Mouse (Mus musculus): Measurements from ENCODE around the gene Cops6. TPM values are rescaled to one million over a fixed set of nuclear protein-coding genes. Genes with fewer than 3 reads are reported as not detected.
A peak's percentile ranks its signal among the peaks of the same experiment; 100 is the strongest.

Cops6 gene
- polyA plus RNA-seq, 1 experiment from 2014 or later: 242 TPM

GRCm38 (mm10) chr5:138137935-138138549, 22.8 kb upstream of the Cops6 start:
- Histone ChIP-seq H3K36me3 (ENCODE audit: control insufficient read depth, insufficient read depth, low read length) (peaks cover 26% of the 10 kb centered on the region), H3K27me3 (ENCODE audit: control insufficient read depth, insufficient read depth, low read length) (no peaks in the 10 kb centered on the region), H3K4me1 (ENCODE audit: control insufficient read depth in 2 of 2, insufficient read depth in 2 of 2, low read length in 2 of 2) (peaks cover 0 to 8% of the 10 kb centered on the region in 2 experiments; a peak in 1 of 4 replicates), H3K9ac (ENCODE audit: low read length) (no peak overlapping the region), H3K9me3 (ENCODE audit: control insufficient read depth, low read length) (no peaks in the 10 kb centered on the region), H3K4me3 (ENCODE audit: control insufficient read depth in 1 of 2, insufficient read depth in 1 of 2, low read depth in 1 of 2, low read length in 2 of 2) (no peak overlapping the region), H3K27ac (replicated peaks in 1 of 2; ENCODE audit: control insufficient read depth in 1 of 2, insufficient read depth in 1 of 2, low read depth in 2 of 2, low read length in 2 of 2) (no peak overlapping the region), H3K4me2 (ENCODE audit: low read length) (no peak overlapping the region)
- no peak for ATAC-seq (ENCODE audit: insufficient number of reproducible peaks, insufficient read depth, low FRiP score, low read depth)
- WGBS: 57% methylated on average over 8 of the region's 8 CpGs

DNA sequence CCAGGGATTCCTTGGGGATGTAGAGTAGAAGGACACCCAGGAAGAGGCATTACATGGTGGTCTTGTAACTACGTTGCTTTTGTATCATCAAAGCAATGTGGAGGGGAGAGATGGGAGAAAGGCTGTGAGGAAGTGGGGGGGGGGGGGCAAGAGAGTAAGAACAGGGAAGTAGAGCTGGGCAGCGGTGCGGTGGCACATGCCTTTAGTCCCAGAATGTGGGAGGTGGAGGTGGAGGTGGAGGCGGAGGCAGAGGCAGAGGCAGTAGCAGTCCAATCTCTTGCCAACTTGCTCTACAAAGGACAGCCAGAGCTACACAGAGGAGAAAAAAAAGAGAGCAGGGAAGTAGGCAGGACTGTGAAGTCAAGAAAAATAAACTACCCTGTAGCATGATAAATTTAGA, 22.3 kb upstream of the Cops6 start:
- Histone ChIP-seq H3K4me3 (ENCODE audit: control insufficient read depth in 1 of 2, insufficient read depth in 1 of 2, low read depth in 1 of 2, low read length in 2 of 2) (no peak overlapping the region), H3K4me2 (ENCODE audit: low read length) (no peak overlapping the region), H3K9me3 (ENCODE audit: control insufficient read depth, low read length) (no peaks in the 10 kb centered on the region), H3K27ac (replicated peaks in 1 of 2; ENCODE audit: control insufficient read depth in 1 of 2, insufficient read depth in 1 of 2, low read depth in 2 of 2, low read length in 2 of 2) (no peak overlapping the region), H3K9ac (ENCODE audit: low read length) (no peak overlapping the region), H3K27me3 (ENCODE audit: control insufficient read depth, insufficient read depth, low read length) (no peaks in the 10 kb centered on the region), H3K36me3 (ENCODE audit: control insufficient read depth, insufficient read depth, low read length) (peaks cover 25% of the 10 kb centered on the region), H3K4me1 (ENCODE audit: control insufficient read depth in 2 of 2, insufficient read depth in 2 of 2, low read length in 2 of 2) (peaks cover 0 to 8% of the 10 kb centered on the region in 2 experiments; a peak in 1 of 4 replicates)
- no peak for ATAC-seq (ENCODE audit: insufficient number of reproducible peaks, insufficient read depth, low FRiP score, low read depth)
- 70% methylated on average over 4 of the region's 4 CpGs for WGBS

DNA sequence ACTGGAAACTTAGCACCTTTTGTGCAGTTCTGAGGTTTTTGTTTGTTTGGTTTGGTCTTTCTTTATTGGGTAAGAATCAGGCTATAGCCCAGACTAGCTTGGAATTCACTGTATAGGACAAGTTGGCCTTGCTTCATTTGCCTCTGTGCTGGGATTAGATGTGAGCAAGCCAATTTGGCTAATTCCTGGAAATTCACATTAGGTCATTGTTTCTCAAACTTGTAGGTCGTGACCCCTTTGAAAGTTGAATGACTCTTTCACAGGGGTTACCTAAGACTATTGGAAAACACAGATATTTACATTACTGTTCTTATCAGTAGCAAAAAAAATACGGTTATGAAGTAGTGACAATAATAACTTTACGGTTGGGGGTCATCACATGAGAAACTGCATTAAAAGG, 6.5 kb upstream of the Cops6 start:
- H3K9ac ChIP-seq (ENCODE audit: low read length): peak overlapping the region; percentile 94
- H3K4me2 ChIP-seq (ENCODE audit: low read length): peak overlapping the region; percentile 83
- H3K9me3 ChIP-seq (ENCODE audit: control insufficient read depth, low read length): no peaks in the 10 kb centered on the region
- WGBS: 70% methylated on average over 3 of the region's 3 CpGs
- peaks cover 0 to 5% of the 10 kb centered on the region in 2 experiments; a peak in 1 of 4 replicates for H3K4me1 ChIP-seq (ENCODE audit: control insufficient read depth in 2 of 2, insufficient read depth in 2 of 2, low read length in 2 of 2)
- ATAC-seq (ENCODE audit: insufficient number of reproducible peaks, insufficient read depth, low FRiP score, low read depth): no peak
- H3K27me3 ChIP-seq (ENCODE audit: control insufficient read depth, insufficient read depth, low read length): no peaks in the 10 kb centered on the region
- no peak overlapping the region for H3K27ac ChIP-seq (replicated peaks in 1 of 2; ENCODE audit: control insufficient read depth in 1 of 2, insufficient read depth in 1 of 2, low read depth in 2 of 2, low read length in 2 of 2)
- H3K4me3 ChIP-seq (ENCODE audit: control insufficient read depth in 1 of 2, insufficient read depth in 1 of 2, low read depth in 1 of 2, low read length in 2 of 2): peak overlapping the region in 1 of 2 experiments; percentile 62; a peak in 2 of 4 replicates
- H3K36me3 ChIP-seq (ENCODE audit: control insufficient read depth, insufficient read depth, low read length): peaks cover 30% of the 10 kb centered on the region

- peak within 1 kb of the TSS; percentile 62 to 69 for H3K4me3 ChIP-seq (ENCODE audit: control insufficient read depth in 1 of 2, insufficient read depth in 1 of 2, low read depth in 1 of 2, low read length in 2 of 2)
- peaks cover 24% of the 10 kb centered on the region for H3K36me3 ChIP-seq (ENCODE audit: control insufficient read depth, insufficient read depth, low read length)
- H3K27ac ChIP-seq (replicated peaks in 1 of 2; ENCODE audit: control insufficient read depth in 1 of 2, insufficient read depth in 1 of 2, low read depth in 2 of 2, low read length in 2 of 2): peak within 1 kb of the TSS; percentile 91 to 92
- H3K9ac ChIP-seq (ENCODE audit: low read length): peak within 1 kb of the TSS; percentile 94
- H3K27me3 ChIP-seq (ENCODE audit: control insufficient read depth, insufficient read depth, low read length): no peaks in the 10 kb centered on the region
- under 1% methylated on average over 31 of the region's 31 CpGs for WGBS
- peak within 1 kb of the TSS; percentile 83 for H3K4me2 ChIP-seq (ENCODE audit: low read length)
- peaks cover 0 to 7% of the 10 kb centered on the region in 2 experiments; a peak in 1 of 4 replicates for H3K4me1 ChIP-seq (ENCODE audit: control insufficient read depth in 2 of 2, insufficient read depth in 2 of 2, low read length in 2 of 2)
- peak; percentile 93 for ATAC-seq (ENCODE audit: insufficient number of reproducible peaks, insufficient read depth, low FRiP score, low read depth)
- H3K9me3 ChIP-seq (ENCODE audit: control insufficient read depth, low read length): no peaks in the 10 kb centered on the region
These were observed 5.4 kb upstream of the Cops6 start, which contains the start of gene Zfp113 for GRCm38 (mm10) chr5:138155443-138155976. Gene Zfp113 (minus strand): TSS chr5:138155744.

DNA sequence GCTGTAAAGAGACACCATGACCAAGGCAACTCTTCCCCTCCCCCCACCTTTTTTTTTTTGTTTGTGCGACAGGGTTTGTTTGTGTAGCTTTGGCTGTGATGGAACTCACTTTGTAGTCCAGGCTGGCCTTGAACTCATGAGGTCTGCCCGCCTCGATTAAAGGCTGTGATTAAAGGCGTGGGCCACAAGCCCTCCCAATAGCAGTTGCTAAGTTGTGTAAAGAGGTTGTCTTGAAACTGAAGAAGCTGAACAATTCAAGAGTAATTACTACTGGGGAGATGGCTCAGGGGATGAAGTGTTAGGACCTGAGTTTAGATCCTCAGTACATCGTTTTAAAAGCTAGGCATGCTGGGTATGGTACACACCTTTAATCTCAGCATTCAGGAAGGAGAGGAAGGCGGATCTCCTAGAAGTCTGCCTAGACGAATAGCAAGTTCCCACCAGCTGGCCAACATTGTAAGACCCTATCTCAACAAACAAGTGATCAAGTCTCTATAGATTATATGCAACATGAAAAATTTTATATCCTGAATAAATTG, 578 bp upstream of the Cops6 start:
- H3K27ac ChIP-seq (replicated peaks in 1 of 2; ENCODE audit: control insufficient read depth in 1 of 2, insufficient read depth in 1 of 2, low read depth in 2 of 2, low read length in 2 of 2): 0 out of 4 replicates have a peak overlapping the region, but pooled peaks of 1 of the 2 experiments have one; percentile 56
- H3K9ac ChIP-seq (ENCODE audit: low read length): peak overlapping the region; percentile 76
- ATAC-seq (ENCODE audit: insufficient number of reproducible peaks, insufficient read depth, low FRiP score, low read depth): no peak
- no peaks in the 10 kb centered on the region for H3K27me3 ChIP-seq (ENCODE audit: control insufficient read depth, insufficient read depth, low read length)
- H3K4me3 ChIP-seq (ENCODE audit: control insufficient read depth in 1 of 2, insufficient read depth in 1 of 2, low read depth in 1 of 2, low read length in 2 of 2): peak overlapping the region in 1 of 2 experiments; percentile 63; a peak in 3 of 4 replicates
- no peaks in the 10 kb centered on the region for H3K9me3 ChIP-seq (ENCODE audit: control insufficient read depth, low read length)
- H3K36me3 ChIP-seq (ENCODE audit: control insufficient read depth, insufficient read depth, low read length): peaks cover 33% of the 10 kb centered on the region
- H3K4me2 ChIP-seq (ENCODE audit: low read length): peak overlapping the region; percentile 80
- peaks cover 0 to 13% of the 10 kb centered on the region in 2 experiments; a peak in 2 of 4 replicates for H3K4me1 ChIP-seq (ENCODE audit: control insufficient read depth in 2 of 2, insufficient read depth in 2 of 2, low read length in 2 of 2)
- WGBS: 67% methylated on average over 7 of the region's 7 CpGs

- WGBS: 75% methylated on average over 6 of the region's 6 CpGs
These were observed 2.2 kb downstream of the Cops6 start for GRCm38 (mm10) chr5:138163046-138163445.

DNA sequence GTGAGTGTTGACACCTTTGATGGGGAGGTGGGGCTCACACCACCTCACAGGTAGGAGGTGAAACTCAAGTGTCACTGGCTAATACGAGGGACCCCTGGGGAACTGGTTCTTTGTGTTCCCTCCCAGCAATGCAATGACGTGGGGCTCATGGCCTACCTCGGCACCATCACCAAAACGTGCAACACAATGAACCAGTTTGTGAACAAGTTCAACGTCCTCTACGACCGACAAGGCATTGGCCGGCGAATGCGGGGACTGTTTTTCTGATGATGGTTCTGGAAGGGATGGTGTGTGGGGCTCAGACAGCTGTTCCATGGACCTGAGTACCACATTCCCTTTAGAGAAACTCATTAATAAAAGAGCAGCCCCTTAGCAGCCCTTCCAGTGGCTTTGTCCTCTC, 2.7 kb downstream of the Cops6 start:
- ATAC-seq (ENCODE audit: insufficient number of reproducible peaks, insufficient read depth, low FRiP score, low read depth): no peak
- Histone ChIP-seq H3K9ac (ENCODE audit: low read length) (no peak overlapping the region), H3K4me2 (ENCODE audit: low read length) (no peak overlapping the region), H3K36me3 (ENCODE audit: control insufficient read depth, insufficient read depth, low read length) (peaks cover 66% of the 10 kb centered on the region), H3K4me1 (ENCODE audit: control insufficient read depth in 2 of 2, insufficient read depth in 2 of 2, low read length in 2 of 2) (peaks cover 0 to 13% of the 10 kb centered on the region in 2 experiments; a peak in 2 of 4 replicates), H3K27me3 (ENCODE audit: control insufficient read depth, insufficient read depth, low read length) (no peaks in the 10 kb centered on the region), H3K27ac (replicated peaks in 1 of 2; ENCODE audit: control insufficient read depth in 1 of 2, insufficient read depth in 1 of 2, low read depth in 2 of 2, low read length in 2 of 2) (no peak overlapping the region), H3K9me3 (ENCODE audit: control insufficient read depth, low read length) (no peaks in the 10 kb centered on the region), H3K4me3 (ENCODE audit: control insufficient read depth in 1 of 2, insufficient read depth in 1 of 2, low read depth in 1 of 2, low read length in 2 of 2) (no peak overlapping the region)
- WGBS: 78% methylated on average over 10 of the region's 10 CpGs

More at GRCm38 (mm10) chr5:138163046-138163445, 2.2 kb downstream of the Cops6 start:
- no peaks in the 10 kb centered on the region for H3K27me3 ChIP-seq (ENCODE audit: control insufficient read depth, insufficient read depth, low read length)
- H3K9ac ChIP-seq (ENCODE audit: low read length): no peak overlapping the region
- peaks cover 0 to 13% of the 10 kb centered on the region in 2 experiments; a peak in 2 of 4 replicates for H3K4me1 ChIP-seq (ENCODE audit: control insufficient read depth in 2 of 2, insufficient read depth in 2 of 2, low read length in 2 of 2)
- H3K36me3 ChIP-seq (ENCODE audit: control insufficient read depth, insufficient read depth, low read length): peaks cover 60% of the 10 kb centered on the region
- H3K4me2 ChIP-seq (ENCODE audit: low read length): no peak overlapping the region
- H3K9me3 ChIP-seq (ENCODE audit: control insufficient read depth, low read length): no peaks in the 10 kb centered on the region
- no peak overlapping the region for H3K4me3 ChIP-seq (ENCODE audit: control insufficient read depth in 1 of 2, insufficient read depth in 1 of 2, low read depth in 1 of 2, low read length in 2 of 2)
- no peak for ATAC-seq (ENCODE audit: insufficient number of reproducible peaks, insufficient read depth, low FRiP score, low read depth)
- no peak overlapping the region for H3K27ac ChIP-seq (replicated peaks in 1 of 2; ENCODE audit: control insufficient read depth in 1 of 2, insufficient read depth in 1 of 2, low read depth in 2 of 2, low read length in 2 of 2)
